14 mouse cellular contexts compared by ENCODE assay signal in genomic region chrX:161487691-161488090, GRCm38 (mm10).
DNase-seq lines count a peak whose midpoint lies in the region; ATAC-seq and TF ChIP-seq lines count a peak whose summit lies in the region.
"Had no signal": no experiment of that assay in that cellular context is flagged by ENCODE, and none has a peak within 500 bp of the region (broad histone marks: within the 10 kb centered on the region; RNA-seq: fewer than 3 reads in every experiment).

No protein-coding gene starts in this region.

- TF ChIP-seq CTCF in heart, adult 2 months (IDR thresholded peaks at IDR 0.05): no peak

- peaks cover 1% of the 10 kb centered on the region; the same call in 1 of the 2 replicates for H3K4me1 ChIP-seq in heart, adult 2 months (ENCODE audit: control insufficient read depth, insufficient read depth, low read length)
- no peaks in the 10 kb centered on the region for H3K4me1 ChIP-seq in heart, embryonic 11.5 days (ENCODE audit: control insufficient read depth, insufficient read depth, low read length)
- H3K4me1 ChIP-seq in midbrain, embryonic 15.5 days: no peaks in the 10 kb centered on the region
- H3K4me1 ChIP-seq: liver, embryonic 12.5 days; neural tube, embryonic 12.5 days had no signal

- H3K4me2 ChIP-seq in heart, embryonic 11.5 days: no peak overlapping the region
- no peak overlapping the region for H3K4me2 ChIP-seq in midbrain, embryonic 15.5 days
- H3K4me2 ChIP-seq: hindbrain, embryonic 14.5 days; liver, embryonic 12.5 days; neural tube, embryonic 12.5 days had no signal

- TF ChIP-seq POLR2A in heart, adult 2 months (IDR thresholded peaks at IDR 0.05; ENCODE audit: insufficient read depth, low read depth, low read length): no peak

- no peak overlapping the region for H3K9ac ChIP-seq in heart, adult 2 months (ENCODE audit: low read depth, low read length)
- H3K9ac ChIP-seq in heart, embryonic 11.5 days (ENCODE audit: low read depth, low read length): no peak overlapping the region
- H3K9ac ChIP-seq in midbrain, embryonic 15.5 days: no peak overlapping the region
- H3K9ac ChIP-seq: hindbrain, embryonic 14.5 days; liver, embryonic 12.5 days; neural tube, embryonic 12.5 days had no signal

- TF ChIP-seq EP300 in heart, adult 2 months (IDR thresholded peaks at IDR 0.05; ENCODE audit: insufficient read depth, low read depth, low read length): 0 out of 2 replicates have a peak, but pooled peaks have one; percentile 50

- H3K4me3 ChIP-seq in heart, adult 2 months: no peak overlapping the region
- no peak overlapping the region for H3K4me3 ChIP-seq in heart, embryonic 11.5 days (ENCODE audit: low read depth, low read length)
- no peak overlapping the region for H3K4me3 ChIP-seq in midbrain, embryonic 15.5 days
- H3K4me3 ChIP-seq: liver, embryonic 12.5 days; neural tube, embryonic 12.5 days had no signal

- intact Hi-C loops in heart, adult 2 months (cut with DNase I): no loop called here

- peak; percentile 28 to 72 for DNase-seq in heart, adult 2 months
- DNase-seq in adrenal gland, postnatal 10 days: peak; percentile 51
- DNase-seq in gonadal fat pad, adult 2 months (ENCODE audit: low read depth): peak; percentile 31
- peak; percentile 49 for DNase-seq in lung, postnatal 36 days
- DNase-seq in cerebellum, postnatal 14 days: no peak
- DNase-seq in left cerebral cortex, adult 18-20 months (ENCODE audit: low spot score in 2 of 2): no peak
- DNase-seq: cerebellum, adult 2 months; right cerebral cortex, postnatal 14 days had no signal

- no peaks in the 10 kb centered on the region for H3K9me3 ChIP-seq in heart, embryonic 11.5 days (replicated peaks; ENCODE audit: control insufficient read depth, low read length)
- H3K9me3 ChIP-seq in midbrain, embryonic 15.5 days: no peaks in the 10 kb centered on the region
- H3K9me3 ChIP-seq: liver, embryonic 12.5 days; neural tube, embryonic 12.5 days had no signal

- no peaks in the 10 kb centered on the region for H3K79me2 ChIP-seq in heart, adult 2 months (replicated peaks; ENCODE audit: control insufficient read depth, insufficient read depth, low read length)

- H3K27ac ChIP-seq in heart, adult 2 months: no peak overlapping the region
- H3K27ac ChIP-seq in heart, embryonic 11.5 days (ENCODE audit: low read depth, low read length): no peak overlapping the region
- no peak overlapping the region for H3K27ac ChIP-seq in midbrain, embryonic 15.5 days
- H3K27ac ChIP-seq: hindbrain, embryonic 14.5 days; kidney, postnatal 0 days; liver, embryonic 12.5 days; neural tube, embryonic 12.5 days had no signal

- H3K36me3 ChIP-seq in heart, adult 2 months (ENCODE audit: control insufficient read depth, insufficient read depth, low read length): no peaks in the 10 kb centered on the region
- H3K36me3 ChIP-seq in heart, embryonic 11.5 days (ENCODE audit: control insufficient read depth, insufficient read depth, low read length): no peaks in the 10 kb centered on the region
- no peaks in the 10 kb centered on the region for H3K36me3 ChIP-seq in midbrain, embryonic 15.5 days (replicated peaks)
- H3K36me3 ChIP-seq: liver, embryonic 12.5 days; neural tube, embryonic 12.5 days had no signal

- ATAC-seq in heart, embryonic 11.5 days (replicated peaks; ENCODE audit: insufficient number of reproducible peaks, low FRiP score, low TSS enrichment): no peak
- ATAC-seq in midbrain, embryonic 15.5 days (replicated peaks): no peak
- ATAC-seq: liver, embryonic 12.5 days had no signal

- 39% methylated on average over 3 of the region's 3 CpGs for WGBS in heart, adult 2 months
- 50% methylated on average over 3 of the region's 3 CpGs for WGBS in heart, embryonic 11.5 days (ENCODE audit: insufficient replicate concordance)
- WGBS in midbrain, embryonic 15.5 days: 83% methylated on average over 3 of the region's 3 CpGs

- H3K27me3 ChIP-seq in heart, adult 2 months (ENCODE audit: control insufficient read depth, insufficient read depth, low read length): no peaks in the 10 kb centered on the region
- no peaks in the 10 kb centered on the region; the same call in 1 of the 2 replicates for H3K27me3 ChIP-seq in heart, embryonic 11.5 days (ENCODE audit: control insufficient read depth, insufficient read depth, low read length)
- H3K27me3 ChIP-seq in midbrain, embryonic 15.5 days (replicated peaks): no peaks in the 10 kb centered on the region
- H3K27me3 ChIP-seq: liver, embryonic 12.5 days had no signal

Comparison
In these comparisons a context has a peak if more than half of its experiments do, and no peak if none do; other contexts are left out.
1. DNase-seq: peak in heart, adult 2 months (2 of 2), adrenal gland, postnatal 10 days (single experiment), gonadal fat pad, adult 2 months (single experiment) and lung, postnatal 36 days (single experiment); none in cerebellum, postnatal 14 days (0 of 2) and left cerebral cortex, adult 18-20 months (0 of 2).